Mouse (Mus musculus) inflammation-experienced regulatory T-cells (primary cell): Measurements from ENCODE around the gene Tpt1. TPM values are rescaled to one million over a fixed set of nuclear protein-coding genes. Genes with fewer than 3 reads are reported as not detected.

Experiments used
- polyA plus RNA-seq, 2 experiments: library from polyadenylated mRNA; unstranded; fragments of 100-300 nt; shearing (Covaris generic); gene quantifications; one replicate each; pipeline ENCODE4 v1.2.1; 2017

Gene Tpt1
- polyA plus RNA-seq: 1,000 to 10,000 TPM; 1,208 to 1,421 TPM

DNA sequence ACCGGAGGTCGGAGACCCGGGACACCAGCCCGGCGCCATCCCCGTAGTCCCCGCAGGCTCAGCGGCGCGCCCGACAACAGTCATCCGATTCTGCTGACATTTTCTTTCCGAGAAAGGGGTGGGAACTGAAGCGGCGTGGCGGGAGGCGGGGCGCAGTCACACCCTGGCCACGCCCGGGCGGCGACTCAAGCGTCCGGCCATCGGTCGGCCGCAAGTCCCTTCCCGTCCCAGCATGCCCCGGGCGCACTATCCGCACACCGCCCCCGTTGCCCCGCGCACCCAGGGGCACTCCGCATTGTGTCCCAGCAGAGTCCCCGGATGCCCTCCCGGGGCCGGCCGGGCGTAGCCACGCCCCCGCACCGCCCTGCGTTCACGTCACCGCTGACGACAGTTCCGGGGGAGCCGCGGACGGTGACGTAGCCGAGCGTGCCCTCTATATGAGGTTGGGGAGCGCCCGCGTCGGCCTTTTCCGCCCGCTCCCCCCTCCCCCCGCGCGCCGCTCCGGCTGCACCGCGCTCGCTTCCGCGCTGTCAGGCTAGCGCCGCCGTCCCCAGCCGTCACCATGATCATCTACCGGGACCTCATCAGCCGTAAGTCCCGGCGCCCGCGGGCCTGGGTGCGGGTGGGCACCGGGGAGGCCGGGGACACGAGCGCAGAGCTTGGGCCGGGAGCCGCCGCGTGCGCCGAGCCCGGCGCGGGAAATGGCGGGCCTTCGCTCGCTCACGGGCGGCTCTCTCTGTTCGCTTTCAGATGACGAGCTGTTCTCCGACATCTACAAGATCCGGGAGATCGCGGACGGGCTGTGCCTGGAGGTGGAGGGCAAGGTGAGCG lies at the start of gene Tpt1:
Gene Tpt1 (plus strand): TSS at position 227 of the 831 bp plus-strand sequence.

Other genes starting within 250 kb of the Tpt1 start
- 1 to 10 TPM in 1 of 2 experiments, under 1 TPM in 1; 0.18 to 1.8 TPM for gene Erich6b, start 202.8 kb upstream of the Tpt1 start, polyA plus RNA-seq
- gene Cog3, start 90.6 kb upstream of the Tpt1 start, polyA plus RNA-seq: 10 to 100 TPM; 30.4 to 53.2 TPM
- 10 to 100 TPM; 11.1 to 11.2 TPM for gene Slc25a30, start 58.1 kb upstream of the Tpt1 start, polyA plus RNA-seq
- gene Kctd4, start 109.9 kb downstream of the Tpt1 start, polyA plus RNA-seq: 1 to 10 TPM in 1 of 2 experiments, under 1 TPM in 1; 0.43 to 2.3 TPM
- gene Gtf2f2, start 165.8 kb downstream of the Tpt1 start, polyA plus RNA-seq: 10 to 100 TPM; 33.2 to 36.7 TPM